Mouse (Mus musculus) adrenal gland, adult 2 months (tissue): ENCODE measurements around the gene Pate1. TPM values are rescaled to one million over a fixed set of nuclear protein-coding genes. Genes with fewer than 3 reads are reported as not detected.

Experiments used
- DNase-seq: peaks from one replicate; pipeline ENCODE4 v3.0.0; 2021
- long read RNA-seq: library from polyadenylated mRNA; stranded (forward); transcript quantifications from one replicate; pipeline ENCODE4 v2.0.0, GENCODE M21; 2021
- polyA plus RNA-seq: library from polyadenylated mRNA; depleted of rRNA; stranded (reverse); fragments of >200 nt; gene quantifications from 2 replicates; pipeline ENCODE4 v1.2.3, GENCODE M21; 2012; rRNA removed
- total RNA-seq, 2 experiments: library from RNA; stranded (reverse); gene quantifications; 2 replicates each; pipeline ENCODE4 v1.2.3; 2021

Gene Pate1
- total RNA-seq (not detected), polyA plus RNA-seq (not detected in 2 replicates)
- long read RNA-seq, result 0 reads

GRCm38 (mm10) chr9:35687013-35687412, at the start of gene Pate1:
TSS of gene Pate1 (minus strand) at chr9:35687390.
- no peak for DNase-seq

GRCm38 (mm10) chr9:35707265-35707664, 20.1 kb upstream of the Pate1 start:
- no peak for DNase-seq

- no peak for DNase-seq
These were observed 4.7 kb upstream of the Pate1 start for GRCm38 (mm10) chr9:35691924-35692323.

- DNase-seq, result no peak
These were observed 13.6 kb downstream of the Pate1 start for GRCm38 (mm10) chr9:35673557-35673956.

GRCm38 (mm10) chr9:35648102-35648501, 39.1 kb downstream of the Pate1 start, which contains the start of gene Pate3:
TSS of gene Pate3 (minus strand) at chr9:35648202.
- DNase-seq, result no peak

Other genes with a start within 250 kb of the Pate1 start
- gene Gm1113, start 169.1 kb downstream of the Pate1 start, total RNA-seq, result not detected
- gene Gm1113, start 169.1 kb downstream of the Pate1 start, polyA plus RNA-seq, result not detected in 2 replicates
- gene Ddx25, start 128.9 kb downstream of the Pate1 start, total RNA-seq, result 1 to 10 TPM in 1 of 2 experiments, under 1 TPM in 1; 0.63 to 1.1 TPM
- gene Ddx25, start 128.9 kb downstream of the Pate1 start, polyA plus RNA-seq, result 0.17 and 0.19 TPM in 2 replicates
- 10 to 100 TPM; 12.3 to 12.5 TPM for gene Pus3, start 128.8 kb downstream of the Pate1 start, total RNA-seq
- 0.21 and 0.33 TPM in 2 replicates for gene Pus3, start 128.8 kb downstream of the Pate1 start, polyA plus RNA-seq
- gene Pate2, start 117.1 kb downstream of the Pate1 start, total RNA-seq, result under 1 TPM in 1 of 2 experiments, not detected in 1; 0.28 TPM
- gene Pate2, start 117.1 kb downstream of the Pate1 start, polyA plus RNA-seq, result 0.08 and 0.09 TPM in 2 replicates
- gene Hyls1, start 117.0 kb downstream of the Pate1 start, total RNA-seq, result 1 to 10 TPM; 3.6 to 3.9 TPM
- 0.53 and 0.66 TPM in 2 replicates for gene Hyls1, start 117.0 kb downstream of the Pate1 start, polyA plus RNA-seq
- gene Pate4, start 75.4 kb downstream of the Pate1 start, total RNA-seq, result not detected
- gene Pate4, start 75.4 kb downstream of the Pate1 start, polyA plus RNA-seq, result not detected in 2 replicates
- not detected for gene Pate3, start 39.2 kb downstream of the Pate1 start, total RNA-seq
- not detected in 2 replicates for gene Pate3, start 39.2 kb downstream of the Pate1 start, polyA plus RNA-seq
- gene Gm17677, start 53.7 kb upstream of the Pate1 start, total RNA-seq, result not detected
- gene Gm17677, start 53.7 kb upstream of the Pate1 start, polyA plus RNA-seq, result not detected in 2 replicates
- not detected for gene Gm17727, start 90.7 kb upstream of the Pate1 start, total RNA-seq
- gene Gm17727, start 90.7 kb upstream of the Pate1 start, polyA plus RNA-seq, result not detected in 2 replicates
- not detected for gene Gm27235, start 102.7 kb upstream of the Pate1 start, total RNA-seq
- not detected in 2 replicates for gene Gm27235, start 102.7 kb upstream of the Pate1 start, polyA plus RNA-seq
- not detected for gene D730048I06Rik, start 102.7 kb upstream of the Pate1 start, total RNA-seq
- not detected in 2 replicates for gene D730048I06Rik, start 102.7 kb upstream of the Pate1 start, polyA plus RNA-seq
- gene 9230110F15Rik, start 156.8 kb upstream of the Pate1 start, total RNA-seq, result not detected
- not detected in 2 replicates for gene 9230110F15Rik, start 156.8 kb upstream of the Pate1 start, polyA plus RNA-seq
- not detected for gene 9230113P08Rik, start 221.0 kb upstream of the Pate1 start, total RNA-seq
- not detected in 2 replicates for gene 9230113P08Rik, start 221.0 kb upstream of the Pate1 start, polyA plus RNA-seq